Mouse (Mus musculus): ENCODE measurements at regions not wholly inside any gene's neighbourhood (a gene's known extent, or its start where the extent isn't known, plus 50 kb on each side); places are given as distances from the start of the nearest gene placed in this dataset.
A peak's percentile ranks its signal among the peaks of the same experiment; 100 is the strongest.

DNA sequence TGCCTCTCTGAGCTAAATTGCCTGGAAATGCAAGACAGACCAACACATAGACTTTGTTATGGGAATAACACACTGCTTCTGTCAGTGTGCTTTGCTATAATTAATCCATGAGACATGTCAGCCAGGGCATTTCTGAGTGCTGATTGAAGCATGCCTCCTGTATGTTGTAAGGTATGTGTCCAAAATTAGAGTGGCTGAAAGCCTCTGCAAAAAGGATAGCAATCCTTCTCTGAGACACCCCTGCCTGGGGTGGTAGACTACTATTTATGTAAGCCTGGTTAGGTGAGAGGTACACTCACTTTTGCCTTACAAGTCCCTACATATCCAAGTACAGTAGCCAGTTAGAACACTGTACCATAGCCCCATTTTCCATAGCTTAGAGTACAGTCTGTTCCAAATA lies 193.3 kb upstream of the Egflam start:
- Histone ChIP-seq H3K9ac (no peak overlapping the region), H3K4me1 (no peaks in the 10 kb centered on the region), H3K27ac (no peak overlapping the region), H3K27me3 (replicated peaks) (no peaks in the 10 kb centered on the region), H3K36me3 (replicated peaks) (no peaks in the 10 kb centered on the region), H3K4me3 (no peak overlapping the region), H3K4me2 (no peak overlapping the region), H3K9me3 (no peaks in the 10 kb centered on the region)
- no peak for ATAC-seq (replicated peaks)

DNA sequence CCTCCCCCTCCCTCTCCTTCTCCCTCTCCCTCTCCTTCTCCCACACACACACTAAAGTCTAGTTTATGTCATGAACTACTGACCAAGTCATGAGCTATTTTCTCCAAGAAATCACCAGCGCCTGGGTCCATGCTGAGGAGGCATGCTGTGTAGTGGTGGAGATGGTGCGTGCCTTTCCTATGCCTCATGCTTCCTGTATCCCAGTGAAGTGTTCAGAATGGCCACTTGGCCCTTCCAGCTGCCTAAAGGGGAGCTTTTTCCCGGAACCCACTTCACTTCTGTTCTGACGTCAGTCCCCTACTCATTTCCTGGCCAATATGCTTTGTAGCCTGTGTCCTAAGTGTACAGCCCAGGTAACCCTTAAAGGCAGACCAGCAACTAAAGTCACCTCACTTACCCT lies 199.1 kb upstream of the Egflam start:
- 85% methylated on average over 4 of the region's 4 CpGs for WGBS
- H3K9me3 ChIP-seq = no peaks in the 10 kb centered on the region
- no peaks in the 10 kb centered on the region for H3K4me1 ChIP-seq

DNA sequence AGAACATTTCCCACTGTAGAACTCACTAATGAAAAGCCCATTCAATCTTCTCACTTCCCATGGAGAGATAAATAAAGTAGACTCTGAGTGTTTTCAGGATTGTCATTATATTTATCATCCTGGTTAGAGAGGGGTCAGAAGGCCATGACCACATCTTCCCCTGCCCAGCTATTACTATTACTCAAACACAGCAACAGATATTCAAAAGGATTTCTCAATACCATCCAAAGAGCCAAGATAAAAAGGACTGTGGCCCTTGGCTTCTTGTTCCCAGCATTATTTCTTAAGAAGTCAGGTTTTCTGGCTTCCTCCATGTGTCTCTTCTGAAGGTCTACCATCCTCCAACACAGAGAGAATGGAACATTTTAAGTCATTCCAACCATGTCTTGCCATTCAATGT lies 199.6 kb upstream of the Egflam start:
- Histone ChIP-seq H3K9me3 (no peaks in the 10 kb centered on the region), H3K4me2 (no peak overlapping the region), H3K4me1 (no peaks in the 10 kb centered on the region), H3K9ac (no peak overlapping the region), H3K4me3 (no peak overlapping the region), H3K27me3 (replicated peaks) (no peaks in the 10 kb centered on the region), H3K36me3 (replicated peaks) (no peaks in the 10 kb centered on the region), H3K27ac (no peak overlapping the region)
- no peak for ATAC-seq (replicated peaks)

More for the DNA sequence above, 199.1 kb upstream of the Egflam start:
- no peak overlapping the region for H3K27ac ChIP-seq
- no peaks in the 10 kb centered on the region for H3K27me3 ChIP-seq (replicated peaks)
- no peaks in the 10 kb centered on the region for H3K36me3 ChIP-seq (replicated peaks)
- no peak overlapping the region for H3K4me2 ChIP-seq
- H3K4me3 ChIP-seq = no peak overlapping the region
- H3K9ac ChIP-seq = no peak overlapping the region
- ATAC-seq (replicated peaks) = no peak

DNA sequence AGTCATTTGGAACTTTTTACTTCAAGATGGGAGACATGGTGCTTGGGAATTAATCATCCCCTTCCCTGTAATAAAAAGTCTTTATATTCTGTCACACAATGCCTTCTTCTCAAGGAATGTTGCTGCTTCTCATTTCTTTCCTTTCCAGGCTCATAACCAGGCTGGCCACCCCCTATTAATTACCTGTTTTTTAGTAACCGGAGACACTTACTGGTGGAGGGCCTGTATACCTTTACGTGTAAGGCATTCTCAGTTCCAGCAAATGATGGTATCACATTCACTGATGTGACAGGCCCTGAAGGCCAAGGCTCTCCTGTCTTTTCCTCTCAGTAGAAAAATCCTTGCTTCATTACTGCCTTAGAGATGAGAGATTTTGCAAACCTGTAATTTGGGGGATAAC lies 203.3 kb upstream of the Egflam start:
- Histone ChIP-seq H3K27me3 (replicated peaks) (no peaks in the 10 kb centered on the region), H3K27ac (no peak overlapping the region)
- 92% methylated on average over 2 of the region's 2 CpGs for WGBS

DNA sequence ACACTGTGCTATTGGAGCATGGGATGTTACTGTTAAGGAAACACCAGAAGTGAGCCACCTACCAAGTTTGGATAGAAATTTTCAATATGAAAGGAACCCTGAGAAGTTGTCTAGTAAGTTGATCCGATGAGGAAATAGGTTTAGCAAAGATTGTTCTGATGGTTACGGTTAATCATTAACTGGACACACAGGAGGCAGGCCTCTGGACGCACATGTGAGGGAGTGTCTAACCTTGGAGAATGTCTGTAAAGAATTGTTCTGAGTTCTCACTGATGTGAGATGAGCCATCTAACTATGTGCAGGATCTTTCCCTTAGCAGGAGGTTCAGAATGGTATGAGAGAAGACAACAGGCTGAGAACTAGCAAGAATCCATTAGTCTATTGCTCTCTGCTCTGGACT lies 205.8 kb upstream of the Gdnf start:
- H3K4me3 ChIP-seq = no peak overlapping the region
- H3K9ac ChIP-seq = no peak overlapping the region
- no peaks in the 10 kb centered on the region for H3K36me3 ChIP-seq (replicated peaks)
- no peaks in the 10 kb centered on the region for H3K4me1 ChIP-seq
- no peak for ATAC-seq (replicated peaks)
- no peak overlapping the region for H3K27ac ChIP-seq
- WGBS = 94% methylated on average over 3 of the region's 3 CpGs
- no peak overlapping the region for H3K4me2 ChIP-seq
- H3K27me3 ChIP-seq (replicated peaks) = no peaks in the 10 kb centered on the region
- H3K9me3 ChIP-seq = no peaks in the 10 kb centered on the region

More for the DNA sequence above, 203.3 kb upstream of the Egflam start:
- H3K4me2 ChIP-seq = no peak overlapping the region
- no peak overlapping the region for H3K9ac ChIP-seq
- no peaks in the 10 kb centered on the region for H3K9me3 ChIP-seq
- H3K4me3 ChIP-seq = no peak overlapping the region
- no peaks in the 10 kb centered on the region for H3K4me1 ChIP-seq
- ATAC-seq (replicated peaks) = no peak
- no peaks in the 10 kb centered on the region for H3K36me3 ChIP-seq (replicated peaks)

DNA sequence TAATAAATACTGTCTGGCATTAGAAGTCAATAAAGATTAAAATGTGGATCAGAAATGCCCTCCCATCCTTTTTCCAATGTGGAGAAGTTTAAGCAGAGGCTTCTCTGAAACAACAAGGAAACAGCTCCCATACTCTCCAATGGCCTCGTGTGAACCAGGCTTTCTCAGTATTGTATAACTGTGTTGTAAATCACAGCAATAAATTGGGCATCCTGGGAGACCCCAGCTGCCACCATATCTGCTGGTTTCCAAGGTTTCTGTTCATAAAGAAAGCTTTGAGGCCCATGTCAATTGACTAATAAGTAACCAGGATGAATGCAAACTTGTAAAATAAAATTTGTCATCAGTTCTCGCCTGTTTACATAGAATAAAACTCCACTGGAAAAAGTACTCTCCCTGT lies 192.7 kb upstream of the Gdnf start:
- Histone ChIP-seq H3K4me1 (no peaks in the 10 kb centered on the region), H3K36me3 (replicated peaks) (no peaks in the 10 kb centered on the region), H3K27me3 (replicated peaks) (no peaks in the 10 kb centered on the region), H3K4me2 (no peak overlapping the region), H3K4me3 (no peak overlapping the region), H3K27ac (no peak overlapping the region), H3K9ac (no peak overlapping the region), H3K9me3 (no peaks in the 10 kb centered on the region)
- WGBS = 68% methylated on average over 2 of the region's 2 CpGs
- ATAC-seq (replicated peaks) = no peak

DNA sequence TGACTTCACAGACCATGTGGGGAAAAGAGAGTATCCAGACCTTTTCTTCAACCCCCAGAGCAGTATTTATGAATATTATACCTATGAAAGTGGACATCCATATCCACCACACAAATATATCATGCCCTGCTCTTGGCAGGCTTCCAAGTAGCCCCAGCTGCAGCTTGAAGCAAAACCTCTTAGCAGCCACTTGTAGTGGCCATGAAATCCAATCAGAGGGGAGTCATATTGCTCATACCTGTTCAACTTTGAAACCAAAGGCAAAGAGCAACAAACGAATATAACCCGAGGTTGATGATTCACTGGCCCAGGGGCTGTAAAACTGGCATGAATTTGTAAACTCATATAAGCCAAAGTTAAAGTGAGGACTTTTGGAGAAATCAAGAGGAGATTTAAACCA lies 187.6 kb upstream of the Gdnf start:
- Histone ChIP-seq H3K9me3 (no peaks in the 10 kb centered on the region), H3K4me1 (no peaks in the 10 kb centered on the region), H3K4me3 (no peak overlapping the region), H3K27ac (no peak overlapping the region), H3K27me3 (replicated peaks) (no peaks in the 10 kb centered on the region), H3K36me3 (replicated peaks) (no peaks in the 10 kb centered on the region), H3K9ac (no peak overlapping the region), H3K4me2 (no peak overlapping the region)
- ATAC-seq (replicated peaks) = no peak
- WGBS = 90% methylated on average over 2 of the region's 2 CpGs

DNA sequence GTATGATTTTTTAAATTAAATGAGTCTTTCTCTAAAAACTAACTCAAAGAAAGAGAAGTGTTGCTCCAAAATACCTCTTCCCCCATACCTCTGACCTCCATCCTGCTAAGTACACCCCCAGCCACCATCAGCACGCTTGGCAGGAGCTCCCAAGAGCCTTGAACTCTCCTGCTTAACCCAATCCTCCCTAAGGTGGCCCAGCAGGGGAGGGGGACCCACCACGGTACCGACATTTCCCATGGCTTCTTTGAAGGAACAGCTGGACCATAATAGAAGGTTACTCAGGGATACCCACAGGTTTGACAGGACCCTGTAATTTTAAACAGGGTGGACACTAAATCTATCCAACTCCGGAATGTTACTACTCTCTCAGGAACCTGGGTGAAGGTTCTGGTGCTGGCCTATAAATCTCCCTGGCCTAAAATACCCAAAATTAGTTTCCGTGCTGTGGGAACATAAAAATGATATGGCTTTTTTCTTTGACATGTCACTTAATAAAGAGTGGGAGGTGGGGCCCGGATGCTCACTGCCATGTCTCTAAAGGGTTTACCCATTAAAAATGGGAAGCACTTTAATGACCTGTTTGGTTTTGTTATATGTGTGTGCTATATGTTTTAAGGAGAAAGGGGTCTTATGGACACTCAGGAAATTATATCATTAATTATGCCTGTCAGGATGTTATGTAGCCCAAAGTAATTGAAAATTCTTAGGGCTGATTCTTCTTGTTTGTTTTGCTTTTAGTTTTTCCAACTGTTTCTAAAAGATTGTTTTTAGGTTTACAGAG lies 185.8 kb upstream of the Gdnf start:
- no peak overlapping the region for H3K27ac ChIP-seq
- no peaks in the 10 kb centered on the region for H3K27me3 ChIP-seq (replicated peaks)
- H3K9ac ChIP-seq = no peak overlapping the region
- 72% methylated on average over 6 of the region's 6 CpGs for WGBS
- H3K4me2 ChIP-seq = no peak overlapping the region
- no peak for ATAC-seq (replicated peaks)
- H3K9me3 ChIP-seq = no peaks in the 10 kb centered on the region
- no peak overlapping the region for H3K4me3 ChIP-seq
- H3K36me3 ChIP-seq (replicated peaks) = no peaks in the 10 kb centered on the region
- H3K4me1 ChIP-seq = no peaks in the 10 kb centered on the region

DNA sequence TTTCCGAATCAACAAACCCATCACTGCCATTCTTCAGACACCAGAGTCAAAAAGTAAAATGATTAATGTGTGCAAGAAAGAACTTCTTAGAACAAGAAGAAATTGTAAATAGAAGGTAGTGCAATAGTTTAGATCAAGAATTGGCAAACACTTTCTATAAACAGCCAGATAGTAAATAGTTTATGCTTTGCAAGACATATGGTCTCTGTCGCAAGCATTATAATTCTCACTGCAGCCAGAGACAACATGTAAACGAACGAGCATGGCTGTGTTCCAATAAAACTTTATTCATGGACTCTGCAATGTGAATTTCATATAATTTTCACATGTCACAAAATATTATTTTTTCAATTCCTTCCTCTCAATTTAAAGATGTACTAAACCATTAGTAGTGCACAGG lies 180.8 kb upstream of the Gdnf start:
- H3K4me3 ChIP-seq = no peak overlapping the region
- WGBS = 90% methylated on average over 4 of the region's 4 CpGs
- H3K9ac ChIP-seq = no peak overlapping the region
- H3K9me3 ChIP-seq = no peaks in the 10 kb centered on the region
- no peaks in the 10 kb centered on the region for H3K36me3 ChIP-seq (replicated peaks)
- ATAC-seq (replicated peaks) = no peak
- no peaks in the 10 kb centered on the region for H3K27me3 ChIP-seq (replicated peaks)
- H3K27ac ChIP-seq = no peak overlapping the region
- H3K4me2 ChIP-seq = no peak overlapping the region
- no peaks in the 10 kb centered on the region for H3K4me1 ChIP-seq

DNA sequence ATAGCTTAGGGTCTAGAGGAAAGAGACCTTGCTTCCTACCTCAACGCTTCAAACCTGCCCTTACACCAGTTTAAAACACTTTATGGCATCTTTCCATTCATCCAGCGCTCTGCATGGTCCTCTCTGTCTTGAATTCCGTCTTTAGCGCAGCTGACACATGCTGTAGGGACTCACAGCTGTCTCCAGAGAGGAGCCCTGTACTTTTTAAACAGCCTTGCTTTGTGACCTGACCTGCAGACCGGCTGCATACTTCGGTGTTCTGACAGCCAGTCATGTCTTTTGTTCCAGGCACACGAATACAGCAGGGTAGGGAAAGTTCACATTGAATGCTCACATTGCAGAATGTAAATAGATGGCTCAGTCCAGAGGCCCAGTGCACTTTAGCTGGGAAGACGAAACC lies 175.4 kb upstream of the Gdnf start:
- Histone ChIP-seq H3K27ac (no peak overlapping the region), H3K27me3 (replicated peaks) (no peaks in the 10 kb centered on the region), H3K4me2 (no peak overlapping the region), H3K4me3 (no peak overlapping the region), H3K9me3 (no peaks in the 10 kb centered on the region), H3K9ac (no peak overlapping the region), H3K4me1 (no peaks in the 10 kb centered on the region), H3K36me3 (replicated peaks) (no peaks in the 10 kb centered on the region)
- 46% methylated on average over 8 of the region's 8 CpGs for WGBS
- ATAC-seq (replicated peaks) = no peak

DNA sequence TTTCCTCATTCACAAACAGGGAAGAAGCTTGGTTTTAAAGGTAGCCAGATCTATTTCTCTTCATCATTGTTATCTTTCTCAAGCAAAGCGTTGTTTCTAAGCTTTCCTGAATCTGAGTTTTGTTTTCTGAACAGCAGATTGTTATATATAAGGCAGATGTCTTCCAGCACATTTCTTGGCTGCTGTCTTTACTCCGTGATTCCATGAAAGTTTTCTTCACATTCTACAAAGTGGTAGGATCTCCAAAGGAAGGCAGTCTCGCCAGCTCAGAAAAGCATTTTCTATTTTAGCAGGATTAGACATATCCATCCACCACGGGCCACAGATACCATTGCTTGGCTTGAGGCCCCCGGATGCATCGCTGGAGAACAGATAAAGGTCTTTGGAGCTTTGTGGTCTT lies 171.2 kb upstream of the Gdnf start:
- Histone ChIP-seq H3K9me3 (no peaks in the 10 kb centered on the region), H3K9ac (no peak overlapping the region), H3K27me3 (replicated peaks) (no peaks in the 10 kb centered on the region), H3K4me1 (no peaks in the 10 kb centered on the region), H3K4me3 (no peak overlapping the region), H3K4me2 (no peak overlapping the region), H3K27ac (no peak overlapping the region), H3K36me3 (replicated peaks) (no peaks in the 10 kb centered on the region)
- no peak for ATAC-seq (replicated peaks)
- WGBS = 69% methylated on average over 6 of the region's 6 CpGs

DNA sequence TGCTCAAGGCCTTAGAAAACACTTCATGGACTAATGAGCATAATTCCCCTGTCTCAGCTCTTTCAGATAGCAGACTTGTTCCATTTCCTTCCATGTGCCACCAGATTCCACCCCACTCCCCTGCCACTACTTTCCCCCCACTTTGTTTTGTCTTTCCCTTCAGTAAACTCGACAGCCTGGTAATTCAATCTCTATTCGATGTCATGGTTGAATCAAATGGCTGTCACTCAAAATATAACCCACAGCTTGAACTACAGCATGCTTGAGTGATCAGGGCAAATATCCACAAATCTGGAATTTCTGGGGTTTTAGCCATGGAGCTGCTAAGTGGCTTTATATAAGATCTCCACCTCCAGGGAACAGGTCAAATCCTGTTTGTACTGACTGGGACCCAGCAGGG lies 168.6 kb upstream of the Gdnf start:
- ATAC-seq (replicated peaks) = no peak
- H3K4me1 ChIP-seq = no peaks in the 10 kb centered on the region
- 20% methylated on average over 2 of the region's 2 CpGs for WGBS

DNA sequence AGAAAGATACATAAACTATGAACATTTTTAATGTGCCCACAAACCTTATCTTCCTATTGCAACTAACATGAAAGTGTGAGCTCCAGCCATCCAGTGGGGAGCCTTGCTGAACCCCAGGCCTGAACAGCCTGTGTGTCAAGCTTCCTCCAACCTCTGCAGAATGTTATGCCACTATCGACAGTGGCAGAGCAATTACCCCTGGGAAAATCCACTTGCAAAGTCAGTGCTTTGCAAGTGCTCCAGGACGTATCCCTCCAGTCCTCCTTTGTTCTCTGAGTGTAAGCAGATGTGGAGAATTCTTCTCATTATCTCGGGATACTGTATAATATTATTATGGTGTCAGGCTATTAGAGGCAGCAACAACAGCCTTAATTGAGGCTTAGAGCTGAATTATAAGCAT lies 159.9 kb upstream of the Gdnf start:
- H3K9ac ChIP-seq = no peak overlapping the region
- 29% methylated on average over 3 of the region's 3 CpGs for WGBS
- H3K9me3 ChIP-seq = no peaks in the 10 kb centered on the region
- ATAC-seq (replicated peaks) = peak; percentile 94
- H3K4me2 ChIP-seq = no peak overlapping the region
- no peak overlapping the region for H3K27ac ChIP-seq
- H3K4me3 ChIP-seq = no peak overlapping the region
- H3K4me1 ChIP-seq = no peaks in the 10 kb centered on the region; the same call in 1 of the 2 replicates
- no peaks in the 10 kb centered on the region for H3K27me3 ChIP-seq (replicated peaks)
- H3K36me3 ChIP-seq (replicated peaks) = no peaks in the 10 kb centered on the region

More for the DNA sequence above, 168.6 kb upstream of the Gdnf start:
- no peak overlapping the region for H3K4me2 ChIP-seq
- no peaks in the 10 kb centered on the region for H3K27me3 ChIP-seq (replicated peaks)
- no peaks in the 10 kb centered on the region for H3K9me3 ChIP-seq
- no peaks in the 10 kb centered on the region for H3K36me3 ChIP-seq (replicated peaks)
- no peak overlapping the region for H3K9ac ChIP-seq
- no peak overlapping the region for H3K4me3 ChIP-seq
- H3K27ac ChIP-seq = no peak overlapping the region
